Mouse (Mus musculus) liver, adult 2 months (tissue): ENCODE measurements at regions not wholly inside any gene's neighbourhood (a gene's known extent, or its start where the extent isn't known, plus 50 kb on each side); places are given as distances from the start of the nearest gene placed in this dataset.

Experiments used
- CTCF ChIP-seq: fragments of 200-500 bp; IDR thresholded peaks from 2 replicates; pipeline ENCODE4 v1.5.1; 2011; ENCODE audit warnings: low read depth, low read length, control low read depth
- POLR2A ChIP-seq: fragments of 200-500 bp; IDR thresholded peaks from 2 replicates; pipeline ENCODE4 v1.6.1; 2011; ENCODE audit warnings: low read length, control low read depth; ENCODE audit not compliant: insufficient read depth; ENCODE audit errors: extremely low read depth

- TF ChIP-seq CTCF (no peak), POLR2A (no peak)
Measured at GRCm38 (mm10) chr4:62756721-62757206, 197.1 kb downstream of the Rgs3 start.
